Mouse (Mus musculus) liver, postnatal 0 days (tissue): Measurements from ENCODE around the gene Jph2. TPM values are rescaled to one million over a fixed set of nuclear protein-coding genes. Genes with fewer than 3 reads are reported as not detected.
A peak's percentile ranks its signal among the peaks of the same experiment; 100 is the strongest.

Source experiments
- ATAC-seq: fragments of 200-750 bp; cut with Nextera tagmentation; 2 replicates; pipeline ENCODE4 v1.8.0; 2017; ENCODE audit warnings: mild to moderate bottlenecking, moderate library complexity
- DNase-seq: peaks from one replicate; pipeline ENCODE4 v3.0.0-alpha.2; 2016
- H3K27ac ChIP-seq: fragments of 300-500 bp; sonication (generic); 2 replicates; pipeline ENCODE4 v1.5.1; 2014; ENCODE audit warnings: antibody characterized with exemption, moderate library complexity, mild to moderate bottlenecking, low read depth
- H3K27me3 ChIP-seq: fragments of 300-500 bp; sonication (generic); 2 replicates; pipeline ENCODE4 v1.6.1; 2014; ENCODE audit warnings: low read length, control low read depth, mixed read lengths; ENCODE audit not compliant: insufficient read depth
- H3K36me3 ChIP-seq: fragments of 300-500 bp; sonication (generic); replicated peaks from 2 replicates; pipeline ENCODE4 v1.6.1; 2014; ENCODE audit warnings: mild to moderate bottlenecking, control low read depth, low read length, moderate library complexity, mixed read lengths; ENCODE audit not compliant: insufficient read depth
- H3K4me1 ChIP-seq: fragments of 300-500 bp; sonication (generic); 2 replicates; pipeline ENCODE4 v1.6.1; 2014; ENCODE audit warnings: antibody characterized with exemption, mild to moderate bottlenecking, control low read depth; ENCODE audit not compliant: insufficient read depth
- H3K4me2 ChIP-seq: fragments of 300-500 bp; sonication (generic); 2 replicates; pipeline ENCODE4 v1.6.1; 2014; ENCODE audit warnings: low read depth, mild to moderate bottlenecking, low read length, moderate library complexity, mixed read lengths
- H3K4me3 ChIP-seq: fragments of 300-500 bp; sonication (generic); 2 replicates; pipeline ENCODE4 v1.5.1; 2014; ENCODE audit warnings: low read depth, low read length
- H3K9ac ChIP-seq: fragments of 300-500 bp; sonication (generic); replicated peaks from 2 replicates; pipeline ENCODE4 v1.6.1; 2014; ENCODE audit warnings: mild to moderate bottlenecking, moderate library complexity
- H3K9me3 ChIP-seq: fragments of 300-500 bp; sonication (generic); 2 replicates; pipeline ENCODE4 v1.6.1; 2016; ENCODE audit warnings: mild to moderate bottlenecking, control low read depth, low read length, mixed read lengths
- CTCF ChIP-seq: sonication (generic); IDR thresholded peaks from 2 replicates; pipeline ENCODE4 v1.5.1; 2016; ENCODE audit warnings: antibody characterized with exemption, low read depth
- EP300 ChIP-seq: IDR thresholded peaks from 2 replicates; pipeline ENCODE4 v1.6.1; 2016; ENCODE audit warnings: antibody characterized with exemption, low read depth, mild to moderate bottlenecking
- WGBS: fragments of 180-500 bp; shearing (Covaris S2); extraction: QIAGEN DNeasy Blood & Tissue Kit; methylation state at CpG from one replicate; pipeline ENCODE4 v1.1.7; 2014; ENCODE audit not compliant: insufficient replicate concordance; 5-methylcytosine and 5-hydroxymethylcytosine counted together
- polyA plus RNA-seq: library from polyadenylated mRNA; unstranded; fragments of >200 nt; fragmentation: Nextera tagmentation; extraction: Ambion mirVana; gene quantifications from 2 replicates; pipeline ENCODE4 v1.2.1, GENCODE M21; 2015

Gene Jph2
- polyA plus RNA-seq, 1 experiment from 2014 or later = 0.11 TPM

DNA sequence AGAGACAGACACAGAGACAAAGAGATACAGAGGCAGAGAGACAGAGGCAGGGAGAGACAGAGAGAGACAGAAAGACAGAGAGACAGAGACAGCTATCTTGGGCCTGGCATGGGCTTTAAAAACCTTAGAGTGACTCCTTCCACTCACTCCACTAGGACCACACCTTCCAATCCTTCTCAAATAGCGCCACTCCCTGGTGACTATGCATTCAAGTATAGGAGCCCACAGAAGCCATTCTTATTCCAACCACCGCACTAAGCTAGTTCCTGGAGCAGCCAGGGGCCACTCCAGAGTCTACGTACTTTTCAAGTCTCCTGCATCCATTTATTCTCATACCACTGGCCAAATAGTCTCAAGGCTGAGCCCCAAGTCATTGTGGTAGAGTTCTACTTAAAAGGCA lies 79.0 kb downstream of the Jph2 start:
- Histone ChIP-seq H3K9ac (no peak overlapping the region), H3K36me3 (no peaks in the 10 kb centered on the region), H3K27ac (no peak overlapping the region), H3K4me2 (no peak overlapping the region), H3K9me3 (no peaks in the 10 kb centered on the region), H3K4me1 (no peaks in the 10 kb centered on the region), H3K4me3 (no peak overlapping the region), H3K27me3 (no peaks in the 10 kb centered on the region)
- no peak for TF ChIP-seq EP300
- TF ChIP-seq CTCF = 0 out of 2 replicates have a peak, but pooled peaks have one; percentile 23
- ATAC-seq (no peak), DNase-seq (no peak)
- WGBS = 74% methylated on average over 3 of the region's 3 CpGs

DNA sequence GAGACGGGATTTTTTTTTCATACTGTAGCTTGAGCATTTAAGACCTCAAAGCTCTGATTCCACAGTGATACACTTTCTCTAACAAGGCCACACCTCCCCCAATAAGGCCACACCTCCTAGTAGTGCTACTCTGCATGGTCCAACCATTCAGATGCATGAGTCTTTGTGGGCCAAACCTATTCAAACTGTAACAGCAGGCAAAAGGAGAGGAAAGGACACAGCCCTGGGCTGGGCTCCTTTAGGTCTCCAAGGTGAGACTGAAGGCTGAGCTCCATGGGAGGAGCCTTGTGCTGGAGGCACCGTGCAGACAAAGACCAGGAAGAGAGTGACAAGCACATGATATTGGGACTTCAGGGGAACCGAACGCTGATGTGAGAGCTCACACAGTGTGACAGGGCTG lies 80.5 kb downstream of the Jph2 start:
- Histone ChIP-seq H3K4me2 (no peak overlapping the region), H3K27ac (no peak overlapping the region), H3K36me3 (no peaks in the 10 kb centered on the region), H3K27me3 (no peaks in the 10 kb centered on the region), H3K4me3 (no peak overlapping the region), H3K4me1 (no peaks in the 10 kb centered on the region), H3K9ac (no peak overlapping the region), H3K9me3 (no peaks in the 10 kb centered on the region)
- DNase-seq (no peak), ATAC-seq (no peak)
- 80% methylated on average over 4 of the region's 4 CpGs for WGBS
- TF ChIP-seq CTCF (no peak), EP300 (no peak)

GRCm38 (mm10) chr2:163310163-163310688 lies 87.6 kb downstream of the Jph2 start:
- no peaks in the 10 kb centered on the region for H3K36me3 ChIP-seq
- no peaks in the 10 kb centered on the region for H3K4me1 ChIP-seq
- TF ChIP-seq CTCF (peak; percentile 30), EP300 (no peak)
- no peak overlapping the region for H3K4me2 ChIP-seq
- WGBS = 53% methylated on average over 11 of the region's 11 CpGs
- no peaks in the 10 kb centered on the region for H3K27me3 ChIP-seq
- H3K9ac ChIP-seq = no peak overlapping the region
- H3K9me3 ChIP-seq = no peaks in the 10 kb centered on the region
- ATAC-seq = peak; percentile 72
- no peak overlapping the region for H3K4me3 ChIP-seq
- H3K27ac ChIP-seq = no peak overlapping the region
- DNase-seq = no peak

- ATAC-seq = no peak
- H3K4me3 ChIP-seq = no peak overlapping the region
- WGBS = 88% methylated on average over 17 of the region's 17 CpGs
Observed at GRCm38 (mm10) chr2:163309376-163309775, 88.4 kb downstream of the Jph2 start.

DNA sequence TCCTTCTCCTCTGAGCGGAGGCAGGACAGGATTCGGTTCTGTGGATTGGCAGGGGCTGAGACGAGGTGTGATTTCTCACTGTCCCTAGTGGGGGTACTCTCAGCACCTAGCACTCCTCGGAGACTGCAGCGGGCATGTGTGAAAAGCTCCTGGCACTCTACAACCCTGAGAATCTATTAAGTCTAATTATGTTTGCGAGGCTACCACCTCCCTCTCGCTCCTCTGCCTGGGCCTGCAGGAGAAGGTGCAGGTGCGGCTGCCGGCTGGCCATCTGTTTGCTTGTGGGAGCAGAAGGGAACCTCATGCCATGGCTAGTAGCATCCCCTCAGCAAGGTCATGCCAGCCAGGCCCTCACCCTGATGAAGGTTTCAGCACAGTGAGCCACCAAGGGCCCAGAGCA lies 94.8 kb downstream of the Jph2 start:
- Histone ChIP-seq H3K4me2 (no peak overlapping the region), H3K4me1 (no peaks in the 10 kb centered on the region), H3K9me3 (no peaks in the 10 kb centered on the region), H3K27me3 (no peaks in the 10 kb centered on the region), H3K36me3 (no peaks in the 10 kb centered on the region), H3K9ac (no peak overlapping the region), H3K4me3 (no peak overlapping the region), H3K27ac (no peak overlapping the region)
- TF ChIP-seq CTCF (no peak), EP300 (no peak)
- 68% methylated on average over 9 of the region's 9 CpGs for WGBS
- ATAC-seq (no peak), DNase-seq (no peak)

More at GRCm38 (mm10) chr2:163309376-163309775, 88.4 kb downstream of the Jph2 start:
- TF ChIP-seq CTCF (no peak), EP300 (no peak)
- no peaks in the 10 kb centered on the region for H3K4me1 ChIP-seq
- no peak for DNase-seq
- H3K27ac ChIP-seq = no peak overlapping the region
- H3K9ac ChIP-seq = no peak overlapping the region
- no peaks in the 10 kb centered on the region for H3K36me3 ChIP-seq
- H3K4me2 ChIP-seq = no peak overlapping the region
- no peaks in the 10 kb centered on the region for H3K27me3 ChIP-seq
- no peaks in the 10 kb centered on the region for H3K9me3 ChIP-seq

DNA sequence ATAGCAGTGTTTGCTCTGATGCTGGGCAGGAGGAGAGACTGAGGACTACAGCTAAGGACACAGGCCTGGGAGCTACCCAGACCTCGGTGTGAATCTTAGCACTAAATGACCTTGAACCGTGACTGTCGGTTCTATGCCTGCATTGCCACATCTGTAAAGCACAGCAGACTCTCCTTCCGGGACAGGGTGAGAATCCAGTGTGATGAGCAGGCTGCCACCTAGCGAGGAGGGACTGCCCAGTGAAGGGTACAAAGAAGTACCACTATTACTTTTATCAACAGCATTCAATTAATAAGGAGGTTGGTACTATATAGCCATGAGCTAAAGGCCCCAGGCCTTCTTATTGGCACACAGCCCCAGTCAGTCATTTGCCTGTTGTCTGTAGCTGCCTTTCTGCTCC lies 96.2 kb downstream of the Jph2 start:
- no peaks in the 10 kb centered on the region for H3K9me3 ChIP-seq
- no peak overlapping the region for H3K9ac ChIP-seq
- WGBS = 36% methylated on average over 5 of the region's 5 CpGs
- H3K4me1 ChIP-seq = no peaks in the 10 kb centered on the region
- no peaks in the 10 kb centered on the region for H3K27me3 ChIP-seq
- no peak overlapping the region for H3K4me2 ChIP-seq
- no peak for ATAC-seq
- H3K36me3 ChIP-seq = no peaks in the 10 kb centered on the region
- no peak overlapping the region for H3K27ac ChIP-seq
- no peak overlapping the region for H3K4me3 ChIP-seq
- no peak for DNase-seq
- TF ChIP-seq EP300 (no peak), CTCF (peak; percentile 25)
